Mouse (Mus musculus) left cerebral cortex, postnatal 25 days (tissue): ENCODE measurements around the gene Trabd2b. TPM values are rescaled to one million over a fixed set of nuclear protein-coding genes. Genes with fewer than 3 reads are reported as not detected.

Experiments
- DNase-seq, 2 experiments: peaks; one replicate each; pipeline ENCODE4 v3.0.0; 2022; ENCODE audit warnings: low spot score in 2 of 2, mixed read lengths in 1 of 2
- intact Hi-C: fragments of 180-260 bp; cut with DNase I; formaldehyde crosslinking; loops from one replicate; pipeline ENCODE4 v1.15.1; 2025
- total RNA-seq, 2 experiments: library from RNA; stranded (reverse); gene quantifications; 2 replicates each; pipeline ENCODE4 v1.2.3; 2021

Gene Trabd2b
- total RNA-seq, 2 experiments from 2014 or later: 4.3 to 5.2 TPM

DNA sequence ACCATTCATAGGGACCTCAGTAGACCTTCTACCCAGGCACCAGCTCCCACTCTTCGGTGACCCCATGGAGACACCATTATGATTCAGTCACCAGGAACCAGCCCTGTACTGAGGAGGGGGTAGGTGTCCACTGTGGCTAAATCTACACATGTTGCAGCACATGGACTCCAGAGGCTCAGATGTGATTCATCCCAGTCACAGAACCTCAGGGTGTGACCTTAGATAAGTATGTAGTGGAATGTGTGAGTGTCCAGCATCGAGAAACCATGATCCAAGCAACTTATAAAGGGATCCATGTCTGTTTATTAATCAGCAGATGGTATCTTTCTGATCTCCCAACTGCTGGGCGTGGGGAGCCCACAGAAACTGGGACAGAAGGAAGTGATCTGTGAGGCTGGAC lies 18.2 kb upstream of the Trabd2b start:
- intact Hi-C loops: no loop called here
- DNase-seq: no peak

DNA sequence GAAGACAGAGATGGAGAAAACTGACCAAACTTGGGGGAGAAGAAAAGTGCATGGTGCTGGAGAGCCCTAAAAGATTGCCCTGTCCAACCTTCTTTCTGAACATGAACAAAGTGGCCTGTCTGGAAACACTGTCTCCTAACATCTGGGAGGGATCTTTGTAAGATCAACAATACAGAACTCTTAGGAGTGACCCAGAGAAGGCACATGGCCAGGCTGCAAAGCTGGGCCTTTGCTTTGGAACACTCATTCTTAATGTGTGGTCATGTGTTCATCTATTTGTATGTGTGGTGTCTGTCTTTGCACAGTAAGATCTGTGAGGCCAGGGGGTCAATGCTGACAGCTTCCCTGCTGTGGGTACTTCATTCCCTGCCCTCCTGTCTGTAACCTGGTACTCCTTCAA lies 16.9 kb upstream of the Trabd2b start:
- intact Hi-C loops: no loop called here

DNA sequence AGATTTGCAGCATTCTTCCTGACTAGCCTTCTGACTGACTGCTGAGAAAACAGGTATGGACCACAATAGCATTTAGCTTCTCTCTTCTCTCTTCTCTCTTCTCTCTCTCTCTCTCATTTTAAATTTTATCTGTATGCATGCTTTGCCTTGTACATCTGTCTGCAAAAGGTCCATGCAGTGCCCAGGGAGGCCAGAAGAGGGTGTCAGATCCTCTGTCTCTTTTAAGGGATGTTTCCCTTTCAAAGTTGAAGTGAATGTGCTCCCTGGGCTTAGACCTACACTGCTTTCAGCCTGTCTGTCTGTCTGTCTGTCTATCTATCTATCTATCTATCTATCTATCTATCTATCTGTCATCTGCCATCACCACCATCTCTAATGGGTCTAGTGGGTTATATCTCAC lies 8.9 kb upstream of the Trabd2b start:
- intact Hi-C loops: no loop called here
- DNase-seq: no peak

More for the DNA sequence above, 16.9 kb upstream of the Trabd2b start:
- no peak for DNase-seq

DNA sequence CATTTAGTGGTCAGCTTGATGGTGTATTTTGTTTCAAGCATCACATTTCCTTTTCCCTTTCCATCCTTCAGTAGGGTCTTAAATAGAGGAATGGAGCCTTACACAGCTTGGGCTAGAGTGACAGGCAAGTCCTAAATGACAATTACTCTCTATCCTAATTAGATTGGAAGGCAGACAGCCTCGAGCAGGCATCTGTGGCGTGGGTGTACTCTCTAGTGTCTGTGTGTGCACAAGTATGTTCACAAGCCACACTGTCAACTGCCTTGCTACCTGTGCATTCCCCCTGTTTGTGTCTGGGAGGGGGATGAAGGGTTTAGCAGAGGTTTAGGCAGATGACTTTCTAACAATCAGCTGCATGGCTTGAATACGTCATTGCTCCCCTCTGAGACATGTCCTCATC lies 6.7 kb upstream of the Trabd2b start:
- DNase-seq: no peak
- intact Hi-C loops: no loop called here

DNA sequence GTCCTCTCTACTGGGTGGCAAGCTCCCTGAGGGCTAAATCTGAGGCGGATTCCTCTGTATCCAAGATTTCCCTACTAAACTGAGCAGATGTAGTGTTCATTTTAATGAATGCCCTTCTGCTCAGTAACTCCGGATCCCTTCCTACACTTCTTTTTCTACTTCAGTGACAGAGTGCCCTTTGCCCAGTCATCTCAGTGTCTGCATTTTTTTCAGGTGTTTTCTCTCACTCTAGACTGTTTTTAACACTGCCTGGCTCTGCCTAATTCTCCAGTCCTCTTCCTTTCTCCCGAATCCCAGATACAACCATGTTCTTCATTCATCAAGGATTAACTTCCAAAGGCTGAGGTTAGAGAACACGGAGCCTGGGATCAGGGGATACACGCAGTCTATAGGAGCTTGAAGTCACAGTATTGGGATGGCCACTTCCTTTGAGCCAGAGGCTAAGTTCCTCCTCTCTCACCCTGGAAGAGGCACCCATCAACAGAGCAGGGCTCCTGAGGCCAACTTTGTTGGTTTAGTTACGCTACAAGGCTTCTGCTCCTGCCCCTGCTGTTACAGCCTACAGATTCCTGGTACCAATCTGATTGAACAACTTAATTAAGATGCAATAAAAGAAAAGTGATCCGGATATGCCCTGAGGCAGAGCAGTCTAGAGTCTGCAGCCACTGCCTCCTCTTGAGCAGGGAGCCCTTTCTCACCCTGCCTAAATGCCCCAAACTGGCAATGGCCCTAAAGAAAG lies 4.4 kb upstream of the Trabd2b start:
- intact Hi-C loops: no loop called here

DNA sequence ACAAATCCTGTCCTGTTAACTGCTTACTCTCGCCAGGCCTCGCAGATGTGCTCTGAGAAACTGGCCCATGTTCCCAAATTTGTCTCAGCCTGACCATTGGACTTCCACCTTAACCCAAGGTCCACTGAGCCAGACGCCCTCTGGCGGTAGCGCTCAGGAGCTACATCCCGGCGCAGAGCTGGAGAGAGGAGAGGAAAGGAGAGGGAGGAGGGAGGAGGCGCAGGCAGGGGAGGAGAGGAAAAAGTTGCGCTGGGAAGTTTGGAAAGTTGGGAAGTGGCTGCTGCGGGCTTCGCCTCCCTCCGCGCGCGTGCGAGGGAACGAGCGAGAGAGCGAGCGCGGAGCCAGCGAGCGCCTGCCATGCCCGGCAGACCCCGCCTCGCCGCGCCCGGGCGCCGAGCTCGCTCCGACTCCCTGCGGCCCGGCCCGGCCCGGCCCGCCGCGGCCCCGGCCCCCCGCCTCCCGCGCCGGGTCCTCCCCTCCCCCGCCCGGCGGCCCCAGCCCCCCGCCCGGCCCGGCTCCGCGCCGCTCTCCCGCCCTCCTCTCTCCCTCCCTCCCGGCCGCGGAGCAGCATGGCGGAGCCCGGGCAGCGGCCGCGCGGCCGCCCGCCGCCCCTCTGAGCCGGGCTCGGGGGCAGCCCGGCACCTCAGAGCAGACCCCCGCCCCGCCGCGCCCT lies 706 bp upstream of the Trabd2b start:
- intact Hi-C loops: loop anchor here (1.0 to 5.0 kb wide), 3 partner anchors 36 to 231 kb away; no protein-coding TSS in a partner anchor

More for the DNA sequence above, 4.4 kb upstream of the Trabd2b start:
- DNase-seq: no peak

DNA sequence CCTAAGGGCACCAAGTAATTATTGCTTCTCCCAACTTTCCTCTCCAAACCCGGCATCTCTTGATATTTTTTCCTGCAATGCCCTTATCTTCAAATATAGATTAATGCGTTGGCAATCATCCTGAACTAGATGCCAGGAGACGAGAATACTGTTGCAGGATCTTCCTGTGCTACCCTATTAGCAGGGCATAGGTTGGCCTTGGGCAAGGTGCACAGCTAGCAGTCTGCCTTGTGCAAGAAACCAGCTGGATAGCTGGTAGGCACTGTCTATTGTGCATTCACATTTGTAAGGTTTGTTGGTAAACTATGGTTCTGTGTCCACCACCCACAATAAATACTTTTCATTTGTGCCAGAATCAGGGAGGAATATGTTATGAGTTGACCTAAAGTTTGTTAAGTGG lies 992 bp downstream of the Trabd2b start:
- intact Hi-C loops: loop anchor here (5.0 kb wide), 2 partner anchors 35 to 230 kb away; no protein-coding TSS in a partner anchor
- DNase-seq: no peak

More for the DNA sequence above, 706 bp upstream of the Trabd2b start:
- peak; percentile 80 to 92 for DNase-seq

DNA sequence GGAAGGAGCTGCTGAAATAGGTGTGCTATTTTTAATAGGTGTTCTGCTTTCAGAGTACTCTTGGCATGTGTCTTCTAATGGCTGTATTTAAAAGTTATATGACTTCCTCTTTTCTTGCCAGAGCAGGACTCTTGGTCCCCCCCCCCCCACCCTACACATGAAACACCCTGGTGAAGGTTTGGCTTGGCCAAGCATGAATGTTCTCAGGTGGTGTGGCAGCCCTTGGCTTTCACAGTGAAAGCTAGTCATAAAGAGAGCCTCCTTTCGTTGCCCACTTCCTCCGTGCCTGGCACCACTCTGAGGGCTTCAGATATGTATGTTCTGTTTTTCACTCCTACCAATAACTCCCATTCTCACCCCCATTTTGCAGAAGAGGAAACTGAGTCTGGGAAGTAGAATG lies 1.8 kb downstream of the Trabd2b start:
- intact Hi-C loops: loop anchor here (5.0 kb wide), 2 partner anchors 34 to 229 kb away; no protein-coding TSS in a partner anchor
- no peak for DNase-seq

DNA sequence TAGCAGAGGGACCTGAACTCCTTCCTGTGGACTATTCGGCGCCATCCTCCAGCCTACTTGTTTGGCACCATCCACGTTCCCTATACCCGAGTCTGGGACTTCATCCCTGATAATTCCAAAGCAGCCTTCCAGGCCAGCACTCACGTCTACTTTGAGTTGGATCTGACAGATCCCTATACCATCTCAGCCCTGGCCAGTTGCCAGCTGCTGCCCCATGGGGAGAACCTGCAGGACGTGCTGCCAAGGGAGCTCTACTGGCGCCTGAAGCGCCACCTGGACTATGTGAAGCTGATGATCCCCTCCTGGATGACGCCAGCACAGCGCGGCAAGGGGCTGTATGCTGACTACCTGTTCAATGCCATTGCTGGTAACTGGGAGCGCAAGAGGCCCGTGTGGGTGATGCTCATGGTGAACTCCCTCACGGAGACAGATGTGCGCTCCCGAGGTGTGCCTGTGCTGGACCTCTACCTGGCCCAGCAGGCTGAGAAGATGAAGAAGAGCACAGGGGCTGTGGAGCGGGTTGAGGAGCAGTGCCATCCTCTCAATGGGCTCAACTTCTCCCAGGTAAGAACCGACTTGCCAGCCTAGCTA lies 2.5 kb downstream of the Trabd2b start:
- no peak for DNase-seq

DNA sequence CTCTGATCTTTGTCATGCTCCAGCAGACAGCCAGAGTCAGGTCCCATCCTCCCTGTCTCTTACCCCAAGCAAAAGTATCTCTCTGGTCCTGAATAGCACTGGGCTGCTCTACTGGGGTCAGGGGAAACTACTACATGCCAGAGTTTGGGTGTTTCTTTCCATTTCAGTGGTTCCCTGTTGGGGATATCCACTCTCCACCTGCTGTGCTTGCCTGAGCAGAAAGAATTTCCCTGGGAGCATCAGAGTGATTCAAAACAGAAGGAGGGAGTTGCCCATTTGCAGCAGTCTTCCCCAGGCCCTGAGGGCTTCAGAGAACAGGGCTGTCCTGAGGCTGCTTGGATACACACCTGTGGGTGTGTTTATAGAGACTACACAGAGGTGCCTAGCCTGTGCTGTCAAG lies 3.0 kb downstream of the Trabd2b start:
- no peak for DNase-seq
- intact Hi-C loops: loop anchor here (5.0 kb wide), 2 partner anchors 33 to 228 kb away; no protein-coding TSS in a partner anchor

More for the DNA sequence above, 2.5 kb downstream of the Trabd2b start:
- intact Hi-C loops: loop anchor here (5.0 kb wide), 2 partner anchors 33 to 228 kb away; no protein-coding TSS in a partner anchor

DNA sequence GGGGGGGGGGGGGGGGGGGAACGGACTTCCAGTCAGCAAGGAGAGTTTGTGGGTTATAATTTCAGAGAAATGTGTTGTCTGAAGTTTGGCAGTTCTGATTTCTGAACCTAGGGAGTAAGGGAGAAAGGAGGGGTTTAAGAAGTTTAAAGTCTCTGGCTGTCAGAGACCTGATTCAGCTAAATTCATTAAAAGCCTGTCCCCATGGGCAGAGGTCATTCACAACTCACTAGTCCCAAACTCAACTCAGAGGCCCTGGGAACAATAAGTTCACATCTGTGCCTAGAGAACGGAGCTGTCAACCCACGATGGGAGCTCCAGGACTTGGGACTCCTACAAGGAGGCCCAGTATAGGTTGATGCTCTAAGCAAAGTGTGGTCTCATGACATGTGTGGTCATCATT lies 3.5 kb downstream of the Trabd2b start:
- no peak for DNase-seq
- intact Hi-C loops: no loop called here

DNA sequence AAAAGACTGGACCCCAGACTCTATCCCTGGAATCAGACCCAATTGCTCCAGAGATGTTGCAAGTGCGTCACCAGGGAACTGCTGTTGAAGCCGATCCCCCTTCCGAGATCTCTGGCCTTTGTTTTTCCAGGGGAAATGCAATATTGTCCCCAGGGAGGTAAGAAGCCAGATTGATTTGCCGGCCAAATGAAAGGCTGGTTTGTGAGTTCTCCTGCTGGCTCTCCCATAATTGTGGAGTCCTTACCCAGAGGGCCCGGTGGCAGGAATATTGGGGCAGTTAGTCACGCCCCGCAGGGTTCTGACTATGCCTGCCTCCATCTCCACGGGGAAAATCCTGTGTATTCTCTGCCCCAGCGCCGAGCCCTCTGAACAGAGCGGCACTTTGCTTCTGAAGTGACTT lies 3.9 kb downstream of the Trabd2b start:
- intact Hi-C loops: no loop called here
- DNase-seq: no peak

DNA sequence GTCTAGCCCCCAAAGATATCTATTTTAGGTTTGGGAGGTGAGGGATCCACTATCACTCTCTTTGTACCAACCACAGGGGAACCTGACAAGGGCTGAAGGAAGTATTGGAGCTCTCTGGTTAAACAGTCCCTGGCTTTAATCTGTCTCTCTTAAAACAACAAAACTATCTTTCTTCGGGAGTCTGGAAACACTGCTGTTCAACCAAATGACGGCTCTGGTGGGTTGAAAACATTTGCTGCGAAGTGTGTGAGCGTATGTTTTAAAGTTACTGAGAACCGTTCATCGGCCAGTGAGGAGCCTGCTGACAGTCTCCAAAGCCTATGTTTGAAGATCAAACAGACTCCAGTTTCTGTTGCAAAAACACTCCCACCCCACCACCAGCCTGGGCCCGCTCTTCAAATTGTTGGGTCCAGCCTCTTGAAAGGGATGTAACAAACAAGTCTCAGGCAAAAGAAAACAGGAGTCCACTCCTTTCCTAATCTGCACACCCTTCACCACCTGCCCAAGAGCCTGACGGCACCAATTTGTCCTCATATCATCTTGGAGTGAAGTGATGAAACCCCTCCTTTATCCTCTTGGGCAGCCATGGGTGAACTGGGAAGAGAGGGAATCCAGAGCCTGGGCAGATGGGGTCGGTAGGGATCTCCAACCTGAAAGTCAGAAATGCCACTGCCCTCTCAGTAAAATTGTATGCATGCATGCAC lies 4.6 kb downstream of the Trabd2b start:
- intact Hi-C loops: no loop called here
- DNase-seq: no peak

DNA sequence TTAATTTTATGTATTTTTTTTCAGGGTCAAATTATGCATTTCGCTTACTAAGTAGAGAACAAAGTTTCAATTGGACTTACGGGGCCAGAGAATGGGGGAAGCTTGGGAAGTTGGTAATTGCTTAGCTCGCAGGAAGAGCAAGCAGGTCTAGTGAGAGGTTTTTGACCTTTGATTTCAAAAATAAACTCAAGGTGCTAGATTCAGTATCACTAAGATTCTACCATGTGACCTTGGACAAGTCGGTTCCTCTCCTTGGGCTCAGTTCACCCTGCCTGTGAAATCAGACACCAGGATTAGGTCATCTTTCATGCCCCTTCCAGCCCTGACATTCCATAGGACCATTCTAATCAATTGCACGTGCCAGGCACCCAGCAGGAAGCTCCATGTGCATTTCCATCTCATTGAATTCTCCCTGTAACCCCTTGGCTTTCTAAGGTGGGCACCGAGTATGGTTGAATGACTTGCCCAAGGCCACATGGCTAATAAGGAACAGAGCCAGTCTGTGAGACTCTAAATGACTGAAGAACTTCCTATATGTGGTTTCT lies 5.4 kb downstream of the Trabd2b start:
- intact Hi-C loops: no loop called here

DNA sequence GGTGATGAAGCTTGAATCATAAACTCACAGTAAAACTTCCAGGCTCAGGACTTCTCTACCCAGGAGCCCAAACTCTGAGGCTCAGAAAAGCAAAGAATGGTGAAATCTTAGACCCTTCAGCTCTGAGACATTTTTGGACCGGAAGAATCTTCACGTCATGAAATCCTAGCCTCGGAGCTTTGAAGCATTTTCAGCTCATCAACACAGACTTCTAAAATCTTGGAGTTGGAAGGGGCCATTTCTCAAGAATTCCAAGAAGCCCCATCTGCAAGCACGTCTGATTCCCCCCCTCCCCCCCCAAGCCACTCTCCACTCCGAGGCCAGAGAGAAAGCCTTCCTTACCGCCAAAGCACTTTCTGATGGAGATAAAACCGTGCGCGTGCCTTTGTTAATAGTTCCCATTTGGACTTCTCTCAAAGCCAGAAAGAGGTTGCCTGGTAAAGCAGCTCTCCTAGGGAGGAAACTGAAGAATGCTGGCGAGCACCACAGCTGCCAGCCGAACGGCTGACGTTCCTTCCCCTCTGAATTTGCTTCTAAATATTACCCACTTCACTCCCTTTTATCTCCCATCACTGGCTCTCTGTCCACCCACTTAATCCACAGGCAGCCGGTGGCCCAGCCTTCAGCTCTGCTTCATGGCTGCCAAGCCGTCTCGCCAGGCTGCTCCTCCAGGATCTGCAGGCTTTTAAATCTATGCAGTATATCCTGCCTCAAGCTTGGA lies 9.6 kb downstream of the Trabd2b start:
- intact Hi-C loops: loop anchor here (1.0 kb wide), 1 partner anchor 44 kb away; no protein-coding TSS in a partner anchor
- DNase-seq: peak; percentile 56 to 85

More for the DNA sequence above, 5.4 kb downstream of the Trabd2b start:
- no peak for DNase-seq

DNA sequence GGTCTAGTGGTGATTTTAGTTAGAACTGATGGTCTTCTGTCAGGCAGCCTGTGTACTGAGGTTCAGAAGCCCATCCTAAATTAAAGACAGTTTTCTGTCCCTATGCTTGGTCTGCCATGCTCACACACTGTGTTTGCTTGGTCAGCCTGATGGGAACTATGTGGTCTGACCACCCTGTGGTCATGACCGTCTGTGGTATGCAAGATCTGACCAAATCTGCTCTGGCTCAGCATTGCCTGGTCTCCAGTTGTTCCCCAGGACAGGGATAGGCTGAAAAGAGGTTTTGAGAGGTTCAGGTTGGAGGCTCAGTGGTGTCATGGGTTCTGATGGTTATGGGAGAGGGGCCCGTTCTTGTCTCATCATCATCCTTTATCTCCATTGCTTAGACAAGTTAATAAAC lies 13.6 kb downstream of the Trabd2b start:
- intact Hi-C loops: no loop called here
- DNase-seq: no peak

DNA sequence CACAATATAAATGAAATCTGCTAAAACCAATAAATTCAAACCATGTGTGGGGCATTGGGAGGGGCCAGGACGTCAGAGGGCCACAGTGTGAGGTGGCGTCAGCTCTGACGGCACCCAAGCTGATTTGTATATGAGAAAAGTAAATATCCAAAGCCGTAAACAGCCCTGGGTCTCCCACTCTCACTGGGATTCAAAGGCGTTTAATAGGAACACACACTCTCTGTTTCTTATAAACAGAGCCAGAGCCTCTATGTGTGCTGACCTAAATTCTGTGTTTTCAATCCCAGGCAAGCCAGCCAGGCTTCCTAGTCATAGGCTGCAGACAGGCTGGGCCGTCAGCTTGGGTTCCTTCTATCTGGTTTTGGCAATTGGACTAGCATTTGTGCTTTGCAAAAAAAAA lies 16.6 kb downstream of the Trabd2b start:
- DNase-seq: no peak
- intact Hi-C loops: no loop called here

DNA sequence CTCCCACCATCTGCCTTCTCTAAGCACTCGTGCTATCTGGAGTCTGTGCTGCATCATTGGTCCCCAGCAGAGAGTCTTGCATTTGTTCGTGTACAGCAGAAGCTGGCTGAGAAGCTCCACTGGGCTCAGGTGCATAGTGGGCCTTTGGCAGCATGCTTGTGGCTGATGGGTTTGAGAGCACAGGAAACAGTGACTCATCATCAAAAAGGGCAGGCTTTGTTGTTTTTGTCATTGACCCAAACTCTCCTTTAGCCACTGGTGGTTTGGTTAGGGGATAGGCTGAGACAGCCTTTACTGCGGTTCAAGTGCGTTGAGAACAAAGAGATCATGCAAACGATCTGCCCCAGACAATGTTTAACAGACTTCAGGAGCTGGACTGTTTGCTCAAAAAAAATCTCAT lies 19.3 kb downstream of the Trabd2b start:
- intact Hi-C loops: no loop called here
- DNase-seq: no peak

DNA sequence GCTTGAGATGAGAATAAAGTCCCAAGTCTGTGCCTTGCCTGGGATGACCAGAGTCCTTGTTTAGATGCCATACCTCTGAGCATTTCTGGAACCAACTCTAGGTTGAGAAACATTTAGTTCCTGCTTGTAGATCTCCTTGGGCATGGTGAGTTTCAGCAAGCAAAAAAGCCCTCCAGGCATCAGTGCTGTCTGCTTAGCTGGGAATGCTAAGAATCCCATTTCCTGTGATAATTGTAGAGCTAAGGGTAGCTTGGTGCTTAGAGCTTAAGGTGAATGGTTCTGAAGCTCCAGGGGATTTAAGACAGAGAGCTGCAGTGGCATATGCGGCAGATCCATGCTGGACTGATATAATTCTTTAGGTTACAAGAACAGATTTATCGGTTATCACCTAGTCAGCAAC lies 26.2 kb downstream of the Trabd2b start:
- intact Hi-C loops: no loop called here
- DNase-seq: no peak
